Mouse (Mus musculus) hindbrain, embryonic 14.5 days (tissue): ENCODE measurements at regions not wholly inside any gene's neighbourhood (a gene's known extent, or its start where the extent isn't known, plus 50 kb on each side); places are given as distances from the start of the nearest gene placed in this dataset.

Source experiments
- ATAC-seq: fragments of 200-750 bp; cut with Nextera tagmentation; 2 replicates; pipeline ENCODE4 v1.8.0; 2017; ENCODE audit warnings: moderate number of reproducible peaks, mild to moderate bottlenecking, moderate TSS enrichment, moderate library complexity; ENCODE audit not compliant: low FRiP score
- DNase-seq: peaks from one replicate; pipeline ENCODE4 v3.0.0-alpha.2; 2015; ENCODE audit warnings: low spot score
- H3K27ac ChIP-seq: fragments of 300-500 bp; sonication (generic); 2 replicates; pipeline ENCODE4 v1.5.1; 2014; ENCODE audit warnings: mild to moderate bottlenecking, moderate library complexity
- H3K27me3 ChIP-seq: fragments of 300-500 bp; sonication (generic); 2 replicates; pipeline ENCODE4 v1.6.1; 2014; ENCODE audit warnings: mild to moderate bottlenecking, low read length, mixed read lengths; ENCODE audit not compliant: control insufficient read depth, insufficient read depth
- H3K36me3 ChIP-seq: fragments of 300-500 bp; sonication (generic); replicated peaks from 2 replicates; pipeline ENCODE4 v1.6.1; 2014; ENCODE audit not compliant: control insufficient read depth, insufficient read depth
- H3K4me1 ChIP-seq: fragments of 300-500 bp; sonication (generic); replicated peaks from 2 replicates; pipeline ENCODE4 v1.6.1; 2014; ENCODE audit warnings: antibody characterized with exemption, low read length, mixed read lengths; ENCODE audit not compliant: control insufficient read depth, insufficient read depth
- H3K4me2 ChIP-seq: fragments of 300-500 bp; sonication (generic); replicated peaks from 2 replicates; pipeline ENCODE4 v1.6.1; 2014; ENCODE audit warnings: mild to moderate bottlenecking, moderate library complexity
- H3K4me3 ChIP-seq: fragments of 300-500 bp; sonication (generic); replicated peaks from 2 replicates; pipeline ENCODE4 v1.5.1; 2014; ENCODE audit warnings: mild to moderate bottlenecking, low read length
- H3K9ac ChIP-seq: fragments of 300-500 bp; sonication (generic); 2 replicates; pipeline ENCODE4 v1.6.1; 2014
- H3K9me3 ChIP-seq: fragments of 300-500 bp; sonication (generic); 2 replicates; pipeline ENCODE4 v1.6.1; 2016; ENCODE audit warnings: low read length; ENCODE audit not compliant: control insufficient read depth
- WGBS: fragments of 180-500 bp; shearing (Covaris S2); extraction: QIAGEN DNeasy Blood & Tissue Kit; methylation state at CpG from one replicate; pipeline ENCODE4 v1.1.7; 2014; 5-methylcytosine and 5-hydroxymethylcytosine counted together

DNA sequence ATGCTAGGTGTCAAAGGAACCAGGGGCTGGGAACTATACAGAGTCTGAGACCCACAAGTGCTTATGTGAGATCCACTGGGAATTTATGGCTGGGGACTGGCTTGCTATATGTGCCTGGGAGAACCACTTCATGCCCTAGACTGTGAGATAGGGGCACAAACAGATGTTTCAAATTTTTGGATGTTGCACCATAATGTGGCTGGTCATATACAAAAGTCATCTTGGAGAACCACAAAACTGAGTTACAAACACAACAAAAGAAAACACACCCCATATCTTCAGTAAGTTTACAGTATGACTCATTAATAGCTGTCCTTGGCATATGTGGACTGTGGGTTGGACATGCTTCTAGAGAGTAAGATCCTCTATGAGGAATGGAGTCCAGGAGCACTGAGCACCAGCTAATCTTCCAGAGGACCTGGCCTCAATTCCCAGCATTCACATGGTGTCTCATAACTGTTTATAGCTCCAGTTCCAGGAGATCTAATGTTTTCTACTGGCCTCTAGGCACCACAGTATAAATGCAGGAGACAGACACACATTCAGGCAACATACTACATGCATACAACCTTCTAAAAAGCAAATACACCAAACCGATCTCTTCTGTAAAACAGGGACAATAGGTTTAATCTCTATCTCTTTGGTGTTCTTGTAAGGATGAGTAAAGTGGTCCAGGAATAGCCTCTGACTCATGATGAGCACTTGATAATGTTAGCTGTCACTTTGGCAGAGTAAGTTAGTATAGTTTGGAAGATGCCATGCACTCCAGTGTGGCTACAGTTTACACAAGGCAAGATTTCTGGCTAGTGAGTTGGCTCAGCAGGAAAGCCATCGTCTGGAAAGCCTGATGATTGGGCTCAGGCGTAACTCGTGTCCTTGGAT, 132.0 kb upstream of the Ptbp2 start:
- Histone ChIP-seq H3K4me3 (no peak overlapping the region), H3K9ac (no peak overlapping the region), H3K27me3 (no peaks in the 10 kb centered on the region), H3K4me1 (no peaks in the 10 kb centered on the region), H3K9me3 (no peaks in the 10 kb centered on the region), H3K4me2 (no peak overlapping the region), H3K27ac (no peak overlapping the region), H3K36me3 (no peaks in the 10 kb centered on the region)
- DNase-seq (no peak), ATAC-seq (no peak)
- WGBS: 89% methylated on average over 4 of the region's 4 CpGs

DNA sequence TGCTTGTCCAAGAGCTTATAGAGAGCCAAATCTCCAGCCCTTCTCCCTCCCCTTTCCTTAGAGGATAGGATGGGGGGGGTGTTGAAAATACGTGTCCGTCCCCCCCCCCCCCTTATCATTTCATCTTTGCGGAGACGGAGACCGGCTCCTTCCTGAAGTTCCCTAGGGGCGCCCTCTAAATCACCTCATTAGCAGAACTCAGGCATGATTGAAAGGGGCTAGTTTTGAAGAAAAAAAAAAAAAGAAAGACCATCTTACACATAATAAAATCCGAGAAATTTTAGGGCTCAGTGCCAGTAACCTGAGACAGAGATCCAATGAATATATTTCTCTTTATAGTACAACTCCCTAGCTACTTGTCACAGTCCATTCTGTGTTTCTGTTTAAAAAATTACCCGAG, 127.3 kb upstream of the Ptbp2 start:
- no peak overlapping the region for H3K27ac ChIP-seq
- H3K36me3 ChIP-seq: no peaks in the 10 kb centered on the region
- H3K27me3 ChIP-seq: no peaks in the 10 kb centered on the region
- 50% methylated on average over 8 of the region's 8 CpGs for WGBS
- no peaks in the 10 kb centered on the region for H3K9me3 ChIP-seq
- no peaks in the 10 kb centered on the region for H3K4me1 ChIP-seq
- H3K4me2 ChIP-seq: no peak overlapping the region
- no peak overlapping the region for H3K9ac ChIP-seq
- ATAC-seq (no peak), DNase-seq (no peak)
- H3K4me3 ChIP-seq: no peak overlapping the region

DNA sequence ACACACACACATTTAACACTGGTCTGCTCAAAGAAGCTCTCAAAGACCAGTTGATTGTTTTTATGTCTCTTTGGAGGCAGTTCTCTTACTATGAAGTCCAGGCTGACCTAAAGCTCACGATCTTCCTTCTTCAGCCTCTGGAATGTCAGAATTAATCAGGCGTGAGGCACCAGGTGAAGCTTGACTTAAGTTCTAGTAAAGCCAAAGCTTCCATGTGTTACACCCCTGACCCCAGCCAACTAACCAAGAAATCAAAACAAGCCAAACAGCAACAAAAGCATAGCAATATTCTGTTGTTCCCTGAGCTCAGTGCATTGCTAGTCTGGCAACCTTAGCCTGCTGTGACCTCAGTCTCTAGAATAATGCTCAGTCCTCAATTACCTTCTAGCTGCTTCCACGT, 120.0 kb upstream of the Ptbp2 start:
- Histone ChIP-seq H3K4me3 (no peak overlapping the region), H3K27me3 (no peaks in the 10 kb centered on the region), H3K27ac (no peak overlapping the region), H3K9me3 (no peaks in the 10 kb centered on the region), H3K36me3 (no peaks in the 10 kb centered on the region), H3K4me1 (no peaks in the 10 kb centered on the region), H3K4me2 (no peak overlapping the region), H3K9ac (no peak overlapping the region)
- 71% methylated on average over 3 of the region's 3 CpGs for WGBS
- ATAC-seq (no peak), DNase-seq (no peak)

DNA sequence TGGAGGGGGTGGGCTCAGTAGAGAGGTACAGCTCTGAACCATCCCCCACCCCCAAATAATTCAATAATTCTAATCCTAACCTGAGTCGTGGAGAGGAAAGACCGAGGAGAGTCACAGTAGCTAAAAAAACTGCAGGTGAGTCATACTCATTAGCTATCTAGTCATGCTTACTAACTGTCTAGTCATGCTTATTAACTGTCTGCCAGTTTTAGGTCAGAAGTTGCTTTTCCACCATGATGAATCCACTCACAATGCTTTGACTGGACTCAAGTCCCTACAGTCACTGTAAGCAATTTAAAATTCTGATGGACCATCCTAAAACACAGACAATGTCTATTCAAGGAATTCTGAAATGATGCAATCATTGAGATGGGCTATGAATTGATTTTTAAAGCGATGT, 110.9 kb upstream of the Ptbp2 start:
- H3K4me1 ChIP-seq: peaks cover 20% of the 10 kb centered on the region
- WGBS: 89% methylated on average over 3 of the region's 3 CpGs
- no peak for ATAC-seq

DNA sequence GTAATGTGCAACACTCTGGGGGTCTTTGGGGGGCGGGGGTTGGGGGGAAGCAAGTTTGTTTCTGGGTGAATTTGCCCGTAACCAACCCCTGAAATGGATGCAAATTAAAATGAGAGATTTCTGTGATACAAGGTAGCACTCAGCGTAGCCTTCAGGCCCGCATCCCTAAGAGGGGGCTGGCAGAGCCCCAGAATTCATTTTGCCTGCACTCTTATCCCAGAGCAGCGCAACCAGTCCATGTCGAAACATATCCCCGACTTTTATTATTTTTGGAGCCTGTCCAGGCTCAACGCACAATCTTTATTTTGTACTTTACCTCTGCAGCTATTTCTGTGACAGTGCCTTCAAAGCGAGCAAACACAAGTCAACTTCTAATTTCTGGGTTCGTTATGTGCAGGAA, 109.8 kb upstream of the Ptbp2 start:
- H3K27me3 ChIP-seq: no peaks in the 10 kb centered on the region
- H3K9ac ChIP-seq: peak overlapping the region; percentile 39; the same call in 1 of the 2 replicates
- DNase-seq: no peak
- no peaks in the 10 kb centered on the region for H3K36me3 ChIP-seq
- peak overlapping the region; percentile 15; the same call in 1 of the 2 replicates for H3K4me3 ChIP-seq
- 47% methylated on average over 10 of the region's 10 CpGs for WGBS
- H3K4me1 ChIP-seq: peaks cover 20% of the 10 kb centered on the region
- ATAC-seq: no peak
- peak overlapping the region; percentile 66; the same call in 1 of the 2 replicates for H3K27ac ChIP-seq
- peak overlapping the region; percentile 49 for H3K4me2 ChIP-seq
- no peaks in the 10 kb centered on the region for H3K9me3 ChIP-seq

More for the DNA sequence above, 110.9 kb upstream of the Ptbp2 start:
- Histone ChIP-seq H3K27me3 (no peaks in the 10 kb centered on the region), H3K4me3 (no peak overlapping the region), H3K27ac (no peak overlapping the region), H3K36me3 (no peaks in the 10 kb centered on the region), H3K4me2 (no peak overlapping the region), H3K9ac (no peak overlapping the region), H3K9me3 (no peaks in the 10 kb centered on the region)
- no peak for DNase-seq

DNA sequence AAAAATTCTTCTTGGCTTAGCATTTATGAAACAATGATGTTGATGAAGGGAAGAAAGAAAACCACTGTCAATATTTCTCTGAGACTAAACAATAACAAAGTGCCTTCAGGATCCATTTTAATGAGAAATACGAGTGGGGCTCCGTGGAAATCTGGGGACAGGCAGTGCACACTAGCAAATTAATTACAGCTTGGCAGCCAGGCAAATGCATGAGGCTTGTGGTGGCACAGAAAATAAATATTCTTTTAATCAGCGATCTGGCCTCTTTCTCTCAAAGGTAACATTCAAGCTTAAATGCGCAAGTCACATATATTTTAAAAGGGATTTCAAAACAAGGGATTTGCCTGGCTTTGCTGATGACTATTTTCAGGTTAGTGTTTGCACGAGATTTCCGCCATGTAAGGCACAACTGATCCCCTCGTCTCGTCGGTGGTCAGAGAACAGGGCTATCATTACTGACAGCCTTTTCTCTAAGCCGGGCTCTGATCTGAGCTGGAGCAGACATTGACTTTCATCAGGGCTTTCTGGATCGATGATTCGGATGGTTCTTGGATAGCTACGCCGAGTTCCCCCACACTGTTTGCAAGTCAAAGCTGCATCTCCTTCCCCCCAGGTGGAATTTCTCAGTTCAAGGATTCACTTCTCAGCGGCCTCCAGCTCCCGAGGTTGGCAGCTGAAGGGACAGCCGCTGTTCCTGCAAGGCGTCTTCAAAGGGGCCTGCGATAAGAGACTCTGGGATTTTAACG, 109.1 kb upstream of the Ptbp2 start:
- Histone ChIP-seq H3K36me3 (no peaks in the 10 kb centered on the region), H3K27me3 (no peaks in the 10 kb centered on the region), H3K4me2 (peak overlapping the region; percentile 49), H3K27ac (peak overlapping the region; percentile 66), H3K9me3 (no peaks in the 10 kb centered on the region), H3K9ac (peak overlapping the region; percentile 39), H3K4me1 (peaks cover 20% of the 10 kb centered on the region), H3K4me3 (peak overlapping the region; percentile 15; the same call in 1 of the 2 replicates)
- DNase-seq: peak; percentile 50
- ATAC-seq: peak; percentile 51; the same call in 1 of the 2 replicates
- WGBS: 11% methylated on average over 20 of the region's 20 CpGs

DNA sequence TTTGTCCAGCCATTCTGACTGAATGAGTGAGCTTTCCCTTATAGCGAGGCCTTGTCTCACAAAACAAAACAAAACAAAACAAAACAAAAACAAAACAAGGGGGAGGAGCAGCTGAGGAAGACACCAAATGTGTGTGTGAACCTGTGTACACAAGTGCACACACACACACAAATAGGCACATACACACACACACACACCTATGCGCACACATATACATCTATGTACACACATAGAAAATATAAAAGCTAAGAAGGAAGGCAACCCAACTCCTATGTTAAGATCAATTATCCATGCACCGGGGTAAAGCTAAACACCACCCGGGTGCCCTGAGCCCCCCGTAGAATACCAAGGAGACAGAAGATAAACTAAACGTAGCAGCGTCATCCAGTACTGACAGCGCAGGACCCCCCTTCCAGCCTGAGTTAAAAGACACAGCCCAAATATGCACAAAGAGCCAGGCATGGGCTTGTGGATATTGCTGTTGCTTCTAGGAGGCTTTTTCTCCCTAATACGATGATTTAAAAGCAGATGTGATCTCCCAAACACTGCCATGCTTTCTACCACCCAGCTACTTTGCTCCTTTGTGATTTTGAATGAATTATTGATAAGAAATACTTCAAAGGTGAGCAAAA, 108.4 kb upstream of the Ptbp2 start:
- Histone ChIP-seq H3K27me3 (no peaks in the 10 kb centered on the region), H3K27ac (peak overlapping the region; percentile 66), H3K4me1 (peaks cover 20% of the 10 kb centered on the region), H3K9me3 (no peaks in the 10 kb centered on the region), H3K9ac (peak overlapping the region; percentile 39; the same call in 1 of the 2 replicates), H3K36me3 (no peaks in the 10 kb centered on the region), H3K4me2 (peak overlapping the region; percentile 49), H3K4me3 (no peak overlapping the region)
- 54% methylated on average over 9 of the region's 9 CpGs for WGBS
- DNase-seq (no peak), ATAC-seq (no peak)

DNA sequence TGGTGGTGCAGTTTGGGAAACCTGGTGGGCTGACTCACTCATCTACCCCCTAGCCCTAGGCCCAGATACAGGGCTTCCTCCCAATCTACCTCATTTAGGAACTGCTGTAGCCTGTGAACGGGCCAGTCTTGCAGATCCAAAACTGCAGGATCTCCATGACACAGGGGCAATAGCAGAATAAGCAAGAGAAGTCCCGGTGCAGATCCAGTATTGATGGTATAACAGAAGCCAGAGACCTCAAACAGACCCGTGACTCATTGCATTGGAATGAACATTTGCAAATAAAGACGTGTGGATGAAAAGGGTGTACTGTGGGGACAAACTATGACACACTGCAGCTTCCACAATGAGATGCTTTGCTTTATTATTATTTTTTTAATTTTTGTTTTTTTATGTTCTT, 106.6 kb upstream of the Ptbp2 start:
- H3K9me3 ChIP-seq: no peaks in the 10 kb centered on the region
- H3K36me3 ChIP-seq: no peaks in the 10 kb centered on the region
- H3K4me3 ChIP-seq: no peak overlapping the region
- H3K4me1 ChIP-seq: peaks cover 20% of the 10 kb centered on the region
- DNase-seq (no peak), ATAC-seq (no peak)
- 66% methylated on average over 4 of the region's 4 CpGs for WGBS
- H3K27ac ChIP-seq: no peak overlapping the region
- H3K9ac ChIP-seq: no peak overlapping the region
- no peaks in the 10 kb centered on the region for H3K27me3 ChIP-seq
- no peak overlapping the region for H3K4me2 ChIP-seq

DNA sequence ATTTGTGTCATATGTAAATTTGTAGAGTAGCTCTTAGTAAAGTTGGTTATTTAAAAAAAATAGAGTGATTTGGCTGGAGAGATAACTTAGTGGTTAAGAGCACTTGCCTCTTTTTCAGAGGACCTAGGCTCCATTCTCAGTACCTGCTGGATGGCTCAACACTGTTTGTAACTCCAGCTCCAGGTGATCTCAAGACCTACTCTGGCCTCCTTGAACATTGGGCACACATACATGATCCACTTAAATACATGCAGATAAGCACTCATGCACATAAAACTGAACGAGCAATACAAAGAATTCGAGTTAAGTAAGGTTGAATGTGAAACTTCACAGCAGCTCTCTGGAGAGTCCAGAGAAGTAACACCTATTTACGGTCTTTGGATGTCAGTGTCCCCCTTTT, 104.2 kb upstream of the Ptbp2 start:
- 96% methylated on average over 3 of the region's 3 CpGs for WGBS
- no peaks in the 10 kb centered on the region for H3K27me3 ChIP-seq

More for the DNA sequence above, 104.2 kb upstream of the Ptbp2 start:
- H3K9ac ChIP-seq: no peak overlapping the region
- no peak overlapping the region for H3K4me2 ChIP-seq
- peaks cover 10% of the 10 kb centered on the region for H3K4me1 ChIP-seq
- no peak overlapping the region for H3K4me3 ChIP-seq
- no peak for DNase-seq
- no peak overlapping the region for H3K27ac ChIP-seq
- no peaks in the 10 kb centered on the region for H3K36me3 ChIP-seq
- no peaks in the 10 kb centered on the region for H3K9me3 ChIP-seq
- ATAC-seq: no peak
